Mouse (Mus musculus) embryonic fibroblast, embryonic 13.5 days (primary cell): ENCODE data around the gene Phb2. TPM values are rescaled to one million over a fixed set of nuclear protein-coding genes. Genes with fewer than 3 reads are reported as not detected.

Experiments used
- H3K27ac ChIP-seq: 2 replicates; pipeline ENCODE4 v1.5.1; 2012; ENCODE audit warnings: low read length, control low read depth, inconsistent platforms; ENCODE audit not compliant: insufficient read depth
- H3K4me1 ChIP-seq: 2 replicates; pipeline ENCODE4 v1.6.1; 2011; ENCODE audit warnings: low read length; ENCODE audit not compliant: control insufficient read depth, insufficient read depth
- H3K4me3 ChIP-seq: 2 replicates; pipeline ENCODE4 v1.5.1; 2011; ENCODE audit warnings: mild to moderate bottlenecking, control low read depth, low read length; ENCODE audit not compliant: insufficient read depth
- CTCF ChIP-seq: IDR thresholded peaks from 2 replicates; pipeline ENCODE4 v1.5.1; 2011; ENCODE audit warnings: mild to moderate bottlenecking, control low read depth, low read length, moderate library complexity, borderline replicate concordance; ENCODE audit not compliant: insufficient read depth
- POLR2A ChIP-seq: IDR thresholded peaks from 2 replicates; pipeline ENCODE4 v1.6.1; 2011; ENCODE audit warnings: low read depth, mild to moderate bottlenecking, control low read depth, low read length, moderate library complexity
- polyA plus RNA-seq: library from polyadenylated mRNA; stranded (reverse); fragments of >200 nt; gene quantifications from 2 replicates; pipeline ENCODE4 v1.2.4, GENCODE M21; 2011; ENCODE audit warnings: low read depth; ENCODE audit not compliant: missing spikeins, insufficient read length

The Phb2 gene
- polyA plus RNA-seq, 1 experiment, result 249 TPM

DNA sequence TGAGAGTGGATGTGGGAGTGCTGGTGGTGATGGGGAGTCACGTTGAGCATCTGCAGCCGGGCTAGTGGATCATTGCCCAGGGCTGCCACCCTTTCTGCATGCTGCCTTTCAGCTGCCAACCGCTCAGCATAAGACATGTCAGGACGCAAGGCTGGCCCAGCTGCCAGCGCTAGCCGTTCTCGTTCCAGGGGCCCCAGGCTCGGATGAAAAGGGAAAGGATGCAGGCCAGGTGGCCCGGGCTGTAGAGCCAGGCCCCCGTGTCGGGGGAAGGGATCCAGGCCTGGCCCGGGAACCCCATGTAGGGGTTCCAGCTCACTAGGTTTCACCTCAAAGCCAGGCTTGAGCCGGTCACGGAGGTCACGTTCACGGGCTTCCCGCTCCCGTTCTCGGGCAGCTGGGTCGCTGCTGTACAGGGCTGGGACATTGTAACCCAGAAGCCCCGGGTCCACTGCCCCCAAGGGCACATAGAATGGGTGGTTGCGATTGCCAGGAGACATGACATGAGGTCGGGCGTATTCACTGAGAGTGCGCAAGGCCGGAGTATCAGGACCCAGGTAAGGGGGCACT, 32.7 kb downstream of the Phb2 start:
- Histone ChIP-seq H3K4me1 (no peaks in the 10 kb centered on the region), H3K4me3 (no peak overlapping the region), H3K27ac (no peak overlapping the region)
- no peak for TF ChIP-seq POLR2A
- TF ChIP-seq CTCF, result no peak

DNA sequence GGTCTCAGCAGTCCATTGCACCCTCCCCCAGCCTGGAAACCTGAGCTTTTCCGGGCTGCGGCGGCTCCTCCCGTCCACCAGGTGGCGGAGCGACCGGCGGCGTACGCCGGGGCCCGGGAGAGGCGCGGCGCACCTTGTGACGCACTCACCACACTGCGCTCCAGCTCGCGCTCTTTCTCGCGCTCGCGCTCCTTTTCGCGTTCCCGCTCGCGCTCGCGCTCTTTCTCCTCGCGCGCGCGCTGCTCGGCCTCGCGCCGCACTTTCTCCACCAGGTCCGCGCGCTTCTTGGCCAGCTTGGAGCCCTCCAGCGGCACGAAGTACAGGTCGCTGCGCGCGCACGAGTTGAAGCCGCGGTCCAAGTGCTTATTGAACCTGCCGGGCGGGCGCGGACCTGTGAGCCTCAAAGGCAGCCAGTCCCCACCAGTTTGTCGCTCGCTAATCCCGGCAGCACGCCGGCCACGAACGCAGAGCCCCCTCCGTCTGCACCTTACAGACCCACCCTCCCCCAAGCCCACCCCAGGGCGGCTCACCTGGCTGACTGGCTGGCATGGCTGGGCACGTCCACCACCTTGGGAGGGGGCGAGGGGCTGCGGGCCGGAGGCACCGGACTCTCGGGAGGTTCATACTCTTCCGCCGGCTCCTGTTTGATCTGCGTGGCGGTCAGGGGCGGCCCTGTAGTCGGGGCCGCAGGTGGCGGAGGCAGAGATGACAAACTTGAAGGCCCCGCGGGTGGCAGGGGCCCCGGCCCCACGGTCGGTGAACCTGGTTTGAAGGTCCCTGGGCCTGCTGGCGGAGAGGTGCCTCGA, 33.6 kb downstream of the Phb2 start:
- peak overlapping the region; percentile 9; the same call in 1 of the 2 replicates for H3K4me3 ChIP-seq
- TF ChIP-seq POLR2A (no peak), CTCF (peak; percentile 46; the same call in 1 of the 2 replicates)
- H3K4me1 ChIP-seq, result no peaks in the 10 kb centered on the region
- no peak overlapping the region for H3K27ac ChIP-seq

DNA sequence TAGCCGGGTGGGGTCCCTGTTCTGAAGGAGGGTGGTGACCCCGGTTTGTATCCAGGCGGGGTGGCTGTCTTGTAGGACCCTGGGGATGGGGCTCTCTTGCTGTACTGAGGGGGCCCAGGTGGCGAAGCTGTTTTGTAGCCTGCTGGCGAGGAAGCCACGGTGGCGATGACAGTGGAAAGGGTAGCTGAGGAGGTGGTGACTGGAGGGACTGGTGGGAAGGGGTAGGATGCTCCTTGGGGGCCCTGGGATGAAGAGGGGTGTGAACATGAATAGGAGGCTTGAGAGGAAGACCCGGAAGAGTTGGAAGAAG, 34.1 kb downstream of the Phb2 start:
- Histone ChIP-seq H3K4me3 (no peak overlapping the region), H3K27ac (no peak overlapping the region), H3K4me1 (no peaks in the 10 kb centered on the region)
- no peak for TF ChIP-seq POLR2A

DNA sequence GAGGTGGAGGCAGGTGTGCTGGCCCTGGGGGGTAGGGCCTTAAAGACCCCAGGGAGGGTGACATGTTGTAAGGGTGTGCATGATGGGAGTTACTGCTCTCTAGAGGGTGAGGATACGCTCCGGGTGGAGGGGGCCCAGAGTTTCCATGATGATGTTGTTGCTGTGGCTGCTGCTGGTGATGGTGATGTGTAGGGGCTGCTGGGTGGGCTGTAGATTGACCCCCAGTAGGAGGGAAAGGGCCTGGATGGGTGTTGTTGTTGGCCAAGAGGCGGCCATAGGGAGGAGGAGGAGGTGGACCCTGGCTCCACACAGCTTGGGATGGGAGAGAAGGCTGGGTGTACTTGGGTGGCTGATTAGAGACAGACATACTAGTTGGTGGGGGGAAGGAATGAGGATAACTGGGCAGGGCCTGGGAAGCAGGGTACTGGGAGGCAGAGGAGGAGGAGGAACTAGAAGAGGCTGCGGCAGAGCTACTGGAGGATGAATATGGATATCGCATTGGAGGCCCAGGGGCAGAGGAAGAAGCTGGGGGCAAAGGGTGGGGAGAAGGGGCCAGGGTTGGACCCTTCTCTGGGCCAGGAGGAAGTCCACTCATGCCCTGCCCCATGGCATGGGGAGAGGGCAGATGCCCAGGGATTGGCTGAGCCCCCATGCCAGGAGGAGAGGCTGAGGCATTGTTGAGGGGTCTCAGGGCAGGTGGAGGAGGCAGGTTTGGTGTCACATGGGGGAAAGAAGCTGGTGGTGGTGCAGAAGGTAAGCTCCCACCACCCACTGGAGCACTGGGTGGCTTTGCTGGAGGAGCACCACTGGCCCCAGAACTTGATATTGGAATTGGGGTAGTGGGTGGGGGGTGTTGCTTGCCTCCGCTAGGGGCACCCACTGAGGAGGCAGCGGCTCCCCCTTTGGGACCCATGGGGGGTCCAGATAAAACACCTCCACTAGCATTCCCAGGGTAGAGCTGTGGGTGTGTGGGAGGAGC, 34.8 kb downstream of the Phb2 start:
- no peaks in the 10 kb centered on the region for H3K4me1 ChIP-seq
- no peak overlapping the region for H3K4me3 ChIP-seq
- no peak for TF ChIP-seq POLR2A
- no peak for TF ChIP-seq CTCF
- no peak overlapping the region for H3K27ac ChIP-seq

DNA sequence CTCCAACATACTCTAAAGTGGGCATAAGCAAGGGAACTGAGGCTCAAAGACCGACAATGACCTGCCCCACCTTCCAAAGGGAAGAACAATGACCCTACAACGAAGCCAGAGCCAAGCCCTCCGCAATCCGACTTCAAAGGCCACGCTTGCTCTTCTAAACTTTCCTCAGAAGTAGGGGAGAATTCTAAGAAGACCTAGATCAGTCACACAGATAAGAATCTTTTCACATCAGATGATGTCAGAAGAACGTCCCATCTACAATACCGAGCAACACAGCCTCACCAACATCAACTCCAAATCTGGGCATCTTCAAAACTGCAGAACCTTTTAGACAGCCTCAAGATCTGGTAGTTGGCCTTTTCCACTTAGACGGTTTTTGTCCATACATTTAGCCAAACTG, 38.3 kb downstream of the Phb2 start:
- TF ChIP-seq POLR2A (no peak), CTCF (no peak)
- no peak overlapping the region for H3K4me3 ChIP-seq
- peaks cover 3% of the 10 kb centered on the region; the same call in 1 of the 2 replicates for H3K4me1 ChIP-seq
- no peak overlapping the region for H3K27ac ChIP-seq

DNA sequence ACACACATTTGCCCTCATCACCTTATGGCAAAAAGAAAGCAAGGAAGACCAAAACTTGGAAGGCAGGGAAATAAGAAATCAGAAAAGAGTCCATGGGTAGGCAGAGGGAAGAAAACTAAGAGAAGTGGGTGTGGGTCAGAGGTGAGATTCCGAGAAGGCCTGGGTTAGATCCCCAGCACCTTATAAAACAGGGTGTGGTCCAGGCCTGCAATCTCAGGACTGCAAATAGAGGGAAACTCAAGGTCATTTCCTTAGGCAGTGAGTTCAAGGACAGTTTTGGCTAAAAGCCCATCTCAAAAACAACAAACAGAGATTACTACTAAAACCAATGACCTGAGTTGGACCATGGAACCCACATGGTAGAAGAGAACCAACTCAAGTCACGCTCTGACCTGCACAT, 41.7 kb downstream of the Phb2 start:
- no peak overlapping the region for H3K27ac ChIP-seq
- peaks cover 8% of the 10 kb centered on the region for H3K4me1 ChIP-seq
- no peak overlapping the region for H3K4me3 ChIP-seq
- TF ChIP-seq POLR2A, result no peak
- TF ChIP-seq CTCF, result no peak

DNA sequence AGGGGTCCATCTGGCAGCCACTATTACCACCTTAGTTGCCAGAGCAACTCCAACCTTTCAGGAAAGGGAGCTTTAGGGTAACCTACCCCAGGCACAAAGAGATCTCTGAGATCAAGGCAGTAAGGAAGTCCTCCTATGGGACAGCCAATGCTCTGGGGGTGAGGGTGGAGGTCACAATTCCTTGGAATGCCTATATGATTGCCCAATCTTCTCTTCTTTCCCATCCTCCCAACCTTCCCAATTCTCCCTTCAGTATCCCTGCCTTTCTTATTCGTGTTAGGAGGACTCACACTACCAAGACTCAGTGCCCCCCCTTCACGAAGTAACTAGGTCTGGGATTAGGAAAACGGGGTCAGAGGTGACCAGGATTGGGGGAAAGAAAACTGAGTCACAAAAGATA, 43.2 kb downstream of the Phb2 start:
- no peak for TF ChIP-seq CTCF
- no peak for TF ChIP-seq POLR2A
- H3K4me1 ChIP-seq, result peaks cover 9% of the 10 kb centered on the region
- H3K4me3 ChIP-seq, result peak overlapping the region; percentile 77
- peak overlapping the region; percentile 62 for H3K27ac ChIP-seq

DNA sequence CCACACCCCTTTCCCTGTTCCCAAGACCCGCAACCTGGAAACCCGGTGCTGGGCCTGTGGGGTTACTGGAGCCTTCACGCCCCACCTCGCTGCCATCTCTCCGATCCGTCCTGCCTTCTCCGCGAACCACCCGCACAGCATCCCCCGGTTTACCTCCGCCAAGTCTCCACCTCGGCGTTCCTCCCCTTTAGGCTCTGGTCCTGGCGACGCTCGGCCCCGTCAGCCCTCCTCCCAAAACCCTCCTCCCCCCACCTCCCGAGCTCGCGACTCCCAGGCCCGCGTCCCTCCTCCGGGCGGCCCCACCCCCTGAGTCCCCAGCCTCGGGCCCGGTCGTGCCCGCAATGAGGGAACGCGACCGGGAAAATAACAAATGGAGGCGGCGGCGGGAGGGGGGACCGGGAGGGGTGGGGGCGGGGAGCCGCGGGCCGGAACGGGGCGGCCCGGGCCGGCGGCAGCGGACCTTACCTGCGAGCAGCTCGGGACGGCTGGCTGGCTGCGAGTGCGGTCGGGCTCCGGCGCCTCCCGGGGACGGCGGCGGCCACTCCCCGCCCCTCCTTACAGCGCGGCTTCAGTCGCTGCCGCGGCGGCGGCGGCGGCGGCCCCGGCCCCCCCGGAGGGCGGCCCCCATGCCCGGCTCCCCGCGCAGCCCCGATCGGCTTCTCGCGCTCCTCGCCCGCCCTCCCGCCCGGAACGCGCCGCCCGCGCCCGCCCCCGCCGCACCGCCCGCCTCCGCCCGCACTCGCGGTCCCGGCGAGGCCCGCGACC, 43.9 kb downstream of the Phb2 start, which contains the start of the genes Gm45234 and Atn1:
Gene Gm45234, minus strand, starts transcription at position 191 of the 765 bp plus-strand sequence.
Gene Atn1, minus strand, starts transcription at position 694 of the 765 bp plus-strand sequence.
- peak within 1 kb of the TSS; percentile 99 for H3K27ac ChIP-seq
- peak within 1 kb of the TSS; percentile 77 for H3K4me3 ChIP-seq
- H3K4me1 ChIP-seq, result peaks cover 9% of the 10 kb centered on the region
- TF ChIP-seq CTCF (no peak), POLR2A (peak; percentile 70)

DNA sequence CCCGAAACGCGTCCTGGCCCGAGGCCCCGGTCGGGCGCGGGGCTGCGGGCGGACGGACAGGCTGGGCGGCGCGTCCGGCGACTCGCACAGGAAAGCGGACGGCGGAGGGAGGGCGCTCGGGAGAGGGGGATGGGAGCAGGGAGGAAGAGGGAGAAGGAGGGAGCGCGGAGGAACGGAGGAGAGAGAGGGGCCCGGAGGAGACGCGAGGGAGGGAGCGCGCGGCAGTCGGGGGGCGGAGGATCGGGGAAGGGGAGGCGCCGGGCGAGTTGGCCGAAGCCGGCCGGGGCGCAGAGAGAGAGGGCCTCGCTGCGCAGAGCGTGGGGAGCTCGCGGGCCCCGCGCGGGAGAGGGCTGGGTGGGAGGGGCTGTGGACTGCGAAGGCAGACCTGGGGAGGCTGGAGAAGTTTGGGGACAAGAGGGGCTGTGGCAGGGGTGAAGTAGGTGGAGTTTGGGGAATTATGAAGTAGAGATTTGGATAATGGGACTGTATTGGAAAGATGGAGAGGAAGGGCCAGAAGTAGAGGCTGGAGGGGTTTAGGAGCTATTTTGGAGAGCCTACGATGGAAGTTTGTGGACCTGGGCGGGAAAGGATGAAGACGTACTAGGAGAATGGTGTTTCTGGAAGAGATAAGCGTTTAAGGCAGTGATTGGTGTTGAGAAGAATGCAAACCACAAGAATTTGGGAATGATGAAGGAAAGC, 44.7 kb downstream of the Phb2 start:
- H3K4me1 ChIP-seq, result peaks cover 9% of the 10 kb centered on the region
- TF ChIP-seq CTCF (no peak), POLR2A (peak; percentile 64)
- H3K27ac ChIP-seq, result peak overlapping the region; percentile 99
- H3K4me3 ChIP-seq, result peak overlapping the region; percentile 53
